Mouse (Mus musculus) embryo, embryonic 10 days (tissue): Measurements from ENCODE around the gene Mapre1.
"Not testable (repeated sequence)": the region's sequence is repeated elsewhere in the genome, so short reads cannot be mapped to it uniquely, and the experiment has no call there.

Experiments used
- DNase-seq: peaks from one replicate; pipeline ENCODE4 v3.0.0-alpha.2; 2015; ENCODE audit warnings: low spot score

Mapre1 gene

GRCm38 (mm10) chr2:153740500-153741436 lies at the start of gene Mapre1:
Gene Mapre1, plus strand, starts transcription at chr2:153741274.
- DNase-seq = peak; percentile 99

GRCm38 (mm10) chr2:153693413-153693812 lies 47.7 kb upstream of the Mapre1 start:
- DNase-seq = not testable (repeated sequence)

- DNase-seq = peak; percentile 51
Observed at GRCm38 (mm10) chr2:153694462-153695085, 46.5 kb upstream of the Mapre1 start.

GRCm38 (mm10) chr2:153696352-153696751 lies 44.7 kb upstream of the Mapre1 start, which contains the start of gene Dnmt3c:
Gene Dnmt3c, plus strand, starts transcription at chr2:153696652.
- no peak for DNase-seq

- no peak for DNase-seq
Observed at GRCm38 (mm10) chr2:153703389-153703788, 37.7 kb upstream of the Mapre1 start.

GRCm38 (mm10) chr2:153710701-153711330 lies 30.3 kb upstream of the Mapre1 start:
- DNase-seq = peak; percentile 63

GRCm38 (mm10) chr2:153712646-153713091 lies 28.4 kb upstream of the Mapre1 start:
- DNase-seq = no peak

- DNase-seq = no peak
Observed at GRCm38 (mm10) chr2:153713227-153713626, 27.8 kb upstream of the Mapre1 start.

GRCm38 (mm10) chr2:153717861-153718260 lies 23.2 kb upstream of the Mapre1 start:
- DNase-seq = not testable (repeated sequence)

- no peak for DNase-seq
Observed at GRCm38 (mm10) chr2:153723098-153723497, 18.0 kb upstream of the Mapre1 start.

GRCm38 (mm10) chr2:153724424-153724823 lies 16.6 kb upstream of the Mapre1 start:
- DNase-seq = no peak

GRCm38 (mm10) chr2:153724871-153725270 lies 16.2 kb upstream of the Mapre1 start:
- DNase-seq = no peak

- DNase-seq = no peak
Observed at GRCm38 (mm10) chr2:153725291-153725690, 15.8 kb upstream of the Mapre1 start.

GRCm38 (mm10) chr2:153734033-153734432 lies 7.0 kb upstream of the Mapre1 start:
- no peak for DNase-seq

GRCm38 (mm10) chr2:153741437-153742065 lies 477 bp downstream of the Mapre1 start:
- peak; percentile 74 for DNase-seq

GRCm38 (mm10) chr2:153747994-153748393 lies 6.9 kb downstream of the Mapre1 start:
- DNase-seq = no peak

- no peak for DNase-seq
Observed at GRCm38 (mm10) chr2:153750363-153750762, 9.3 kb downstream of the Mapre1 start.

- no peak for DNase-seq
Observed at GRCm38 (mm10) chr2:153762121-153762520, 21.0 kb downstream of the Mapre1 start.

GRCm38 (mm10) chr2:153767484-153767883 lies 26.4 kb downstream of the Mapre1 start:
- DNase-seq = no peak

- DNase-seq = no peak
Observed at GRCm38 (mm10) chr2:153768881-153769280, 27.8 kb downstream of the Mapre1 start.

- no peak for DNase-seq
Observed at GRCm38 (mm10) chr2:153772950-153773349, 31.9 kb downstream of the Mapre1 start.

GRCm38 (mm10) chr2:153775472-153775871 lies 34.4 kb downstream of the Mapre1 start:
- DNase-seq = no peak
